Mouse (Mus musculus) mesoderm, embryonic 11.5 days (tissue): ENCODE results near the gene Bod1l.

Source experiments
- DNase-seq: peaks from one replicate; pipeline ENCODE4 v3.0.0-alpha.2; 2012; ENCODE audit warnings: low read depth, low spot score

Gene Bod1l

DNA sequence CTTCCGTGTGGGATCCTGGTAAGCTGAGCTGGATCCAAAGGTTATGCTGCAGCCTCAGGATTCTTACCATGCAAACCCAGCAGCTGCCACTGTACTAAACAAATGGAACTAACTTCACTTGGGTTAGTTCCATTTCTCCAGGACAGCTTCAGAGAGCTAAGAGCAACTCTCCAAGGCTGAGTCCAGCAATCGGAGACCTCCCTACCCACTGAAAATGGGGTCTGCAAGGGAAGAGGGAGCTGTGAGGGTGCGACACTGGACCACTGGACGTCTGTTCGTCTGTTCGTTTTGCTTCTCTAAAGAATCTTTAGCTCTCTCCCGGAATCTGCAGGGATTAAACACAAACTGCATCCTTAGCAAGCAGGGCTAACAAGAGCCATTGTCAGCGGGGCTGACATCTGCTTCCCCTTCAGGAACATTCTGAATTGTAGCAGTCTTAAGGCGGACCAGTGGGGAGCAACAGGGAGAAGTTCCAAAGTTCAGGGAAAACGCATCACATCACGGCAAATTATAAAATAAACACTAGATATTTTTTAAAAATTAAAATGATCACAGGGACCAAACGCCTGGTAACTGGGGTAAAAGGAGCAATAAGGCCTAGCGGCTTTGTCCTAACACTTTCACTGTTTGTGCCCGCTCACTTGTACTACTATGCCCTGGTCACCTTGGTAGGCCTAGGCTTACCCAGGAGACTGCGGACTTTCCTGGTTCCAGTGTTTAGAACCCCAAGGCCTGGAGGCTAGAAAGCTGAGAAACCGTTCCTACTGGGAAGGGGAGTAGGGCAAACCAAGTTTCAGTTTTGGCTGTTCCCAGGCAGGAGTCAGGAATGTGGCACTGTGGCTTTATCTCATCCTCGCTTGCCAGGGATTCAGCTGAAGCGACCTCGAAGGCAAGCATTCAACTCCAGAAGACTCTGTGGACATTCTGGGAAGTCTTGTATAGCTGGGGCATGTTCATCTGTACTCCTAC lies 85.2 kb downstream of the Bod1l start:
- DNase-seq, result no peak

GRCm38 (mm10) chr5:41757338-41757737 lies 86.8 kb downstream of the Bod1l start:
- no peak for DNase-seq

- DNase-seq, result no peak
Measured at GRCm38 (mm10) chr5:41756396-41756795, 87.7 kb downstream of the Bod1l start.

DNA sequence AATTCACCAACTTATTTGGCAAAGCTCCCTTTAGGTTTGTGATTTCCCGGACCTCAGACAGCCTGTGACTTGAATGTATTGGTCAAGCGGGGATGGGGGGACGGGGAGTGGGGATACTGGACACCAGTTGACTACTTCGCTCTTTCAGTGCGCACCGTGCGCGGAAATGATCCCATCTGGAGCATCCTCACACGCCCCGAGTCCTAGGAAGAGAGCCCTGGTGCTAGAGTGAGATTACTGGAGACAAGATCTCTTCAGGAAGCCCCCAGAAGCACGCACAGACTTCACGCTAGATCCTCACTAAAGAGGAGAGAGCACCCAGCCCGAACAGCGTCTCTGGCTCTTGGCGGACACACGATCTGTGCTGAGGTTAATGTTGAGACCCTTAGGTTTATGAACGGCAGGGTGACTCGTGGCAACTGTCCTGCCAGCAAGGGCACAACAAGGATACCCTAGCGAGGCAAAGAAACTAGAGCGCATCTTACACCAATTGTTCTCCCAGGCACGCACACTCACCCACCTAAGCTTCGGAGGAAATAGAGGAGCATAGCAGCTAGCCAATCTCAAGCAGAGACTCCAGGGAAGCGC lies 88.6 kb downstream of the Bod1l start:
- no peak for DNase-seq

DNA sequence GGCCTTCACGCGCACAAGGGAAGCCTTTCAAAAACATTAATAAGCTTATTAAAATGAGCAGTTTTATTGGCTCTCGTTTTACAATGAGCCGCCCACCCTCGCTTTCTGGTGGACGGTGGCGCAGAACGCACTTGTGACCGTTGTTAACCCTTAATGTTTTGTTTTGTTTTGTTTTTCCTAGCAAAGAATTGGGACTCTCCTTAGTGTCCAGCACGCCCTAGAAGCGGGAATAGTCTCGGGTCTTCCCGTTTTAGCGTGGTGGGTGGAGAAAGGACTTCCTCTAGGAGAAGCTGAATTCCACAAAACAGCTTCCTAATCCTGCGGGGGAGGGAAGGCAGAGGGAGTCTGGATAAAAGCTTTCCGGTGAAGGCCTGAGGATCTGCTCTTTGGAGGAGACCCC lies 89.3 kb downstream of the Bod1l start:
- DNase-seq, result no peak

DNA sequence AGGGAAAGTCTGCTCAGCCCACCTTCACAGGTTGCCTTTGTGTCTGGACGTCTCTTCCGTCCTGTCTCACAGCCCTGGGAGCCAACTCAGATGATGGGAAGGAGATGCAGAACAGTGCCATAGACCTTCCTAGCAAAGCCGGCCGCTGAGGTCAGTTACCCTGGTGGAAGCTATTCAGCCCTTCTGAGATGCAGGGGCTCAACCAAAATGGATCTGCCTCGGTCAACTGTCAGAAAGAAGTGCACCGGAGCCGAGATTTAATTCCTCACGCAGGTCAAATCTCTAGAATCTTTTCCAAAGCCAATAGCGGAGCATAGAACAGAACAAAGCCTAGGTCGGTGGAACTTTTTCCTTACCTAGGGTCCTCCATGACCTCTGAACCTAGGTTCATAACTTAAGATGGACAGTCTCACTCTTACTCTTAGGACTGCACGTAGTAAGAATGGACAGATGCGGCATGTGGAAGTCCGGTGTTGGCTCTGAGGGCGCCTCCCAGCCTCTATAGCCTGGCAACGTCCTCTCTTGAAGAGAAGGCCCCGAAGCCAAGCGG lies 89.8 kb downstream of the Bod1l start:
- DNase-seq, result no peak

DNA sequence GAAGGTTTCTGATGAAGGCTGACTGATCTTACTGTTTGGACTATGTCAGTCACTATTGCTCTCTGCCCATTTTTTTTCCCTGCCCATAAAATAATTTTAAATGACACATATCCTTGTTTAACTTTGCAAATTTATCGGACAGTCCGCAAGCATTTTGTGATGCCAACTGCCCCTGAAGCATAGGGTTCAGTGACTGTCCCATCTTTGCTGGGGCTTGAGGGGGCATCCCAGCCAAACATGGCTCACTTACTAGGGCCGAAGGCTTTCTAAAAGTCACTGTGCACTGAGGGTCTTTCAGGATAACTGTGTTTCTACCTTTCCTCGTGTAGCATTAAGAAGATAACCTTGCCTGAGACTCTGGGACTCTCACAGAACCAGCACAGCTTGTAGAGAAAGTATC lies 91.4 kb downstream of the Bod1l start:
- DNase-seq, result no peak

DNA sequence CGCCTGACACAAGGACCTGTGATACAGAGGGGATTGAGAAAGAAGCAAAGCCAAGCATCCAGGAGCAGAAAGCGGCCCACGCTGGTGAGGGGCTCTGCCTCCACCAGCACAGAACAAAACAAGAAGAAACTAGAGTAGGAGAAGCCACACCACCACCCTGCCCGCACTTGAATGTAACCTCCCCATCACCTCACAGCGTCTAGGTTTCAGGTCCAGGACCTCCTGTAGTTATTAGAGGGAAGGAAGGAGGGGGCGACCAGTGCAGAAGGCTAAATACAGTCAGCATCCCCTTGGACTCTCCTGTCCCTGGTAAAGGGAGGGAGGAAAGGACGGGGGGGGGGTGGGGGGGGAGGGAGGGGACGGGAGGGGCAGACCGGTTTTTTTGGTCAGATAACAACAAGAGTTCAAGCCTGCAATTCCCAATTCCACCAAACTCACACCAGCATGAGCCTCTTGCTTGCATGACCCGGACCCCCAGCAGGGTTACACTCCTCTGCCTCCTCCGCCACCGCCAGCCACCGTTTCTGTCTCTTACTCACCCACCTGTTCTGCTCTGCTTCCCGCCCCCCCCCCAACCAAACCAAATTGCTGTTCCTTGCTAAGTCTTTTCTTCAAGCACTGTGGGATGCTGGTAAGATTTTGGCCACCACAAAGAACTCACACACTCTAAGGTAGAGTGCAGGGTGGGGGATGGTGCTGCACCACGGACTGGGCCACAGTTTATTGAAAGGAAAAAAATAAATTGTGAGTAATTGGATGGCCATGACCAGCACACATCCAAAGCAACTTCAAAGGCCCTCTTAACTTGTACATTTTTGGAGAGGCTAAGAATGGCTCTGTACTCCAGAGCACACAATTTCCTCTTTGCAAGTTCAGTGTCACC lies 99.0 kb downstream of the Bod1l start:
- DNase-seq, result no peak

- no peak for DNase-seq
Measured at GRCm38 (mm10) chr5:41744234-41744633, 99.9 kb downstream of the Bod1l start.

- no peak for DNase-seq
Measured at GRCm38 (mm10) chr5:41738817-41739216, 105.3 kb downstream of the Bod1l start.
